Mouse (Mus musculus): ENCODE measurements around the gene Fam170b. TPM values are rescaled to one million over a fixed set of nuclear protein-coding genes. Genes with fewer than 3 reads are reported as not detected.

The Fam170b gene
- polyA plus RNA-seq, 1 experiment from 2014 or later = not detected

DNA sequence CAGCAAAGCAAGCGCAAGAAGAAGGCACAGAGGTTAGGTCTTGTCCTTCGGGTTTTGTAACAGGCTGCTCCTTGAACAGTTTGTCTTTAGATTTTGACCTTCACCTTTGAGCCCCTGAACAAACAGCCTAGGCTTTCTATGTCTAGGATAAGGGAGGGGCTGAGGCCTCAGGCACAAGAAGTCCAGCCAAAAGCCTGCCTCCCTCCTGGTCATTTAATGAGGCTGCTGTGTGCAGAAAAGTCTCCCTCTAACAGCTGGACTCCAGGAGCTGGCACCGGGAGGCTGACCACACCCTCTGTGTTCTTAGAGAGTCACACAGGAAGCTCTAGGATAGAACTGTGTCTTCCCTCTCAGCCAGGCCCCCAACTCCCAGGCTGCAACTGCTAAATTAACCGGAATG, 6.6 kb upstream of the Fam170b start:
- no peak for DNase-seq (ENCODE audit: low spot score)

GRCm38 (mm10) chr14:32827994-32828650, 5.6 kb upstream of the Fam170b start:
- DNase-seq (ENCODE audit: low spot score) = no peak

GRCm38 (mm10) chr14:32835181-32835580, 1.4 kb downstream of the Fam170b start:
- no peak for DNase-seq (ENCODE audit: low spot score)

DNA sequence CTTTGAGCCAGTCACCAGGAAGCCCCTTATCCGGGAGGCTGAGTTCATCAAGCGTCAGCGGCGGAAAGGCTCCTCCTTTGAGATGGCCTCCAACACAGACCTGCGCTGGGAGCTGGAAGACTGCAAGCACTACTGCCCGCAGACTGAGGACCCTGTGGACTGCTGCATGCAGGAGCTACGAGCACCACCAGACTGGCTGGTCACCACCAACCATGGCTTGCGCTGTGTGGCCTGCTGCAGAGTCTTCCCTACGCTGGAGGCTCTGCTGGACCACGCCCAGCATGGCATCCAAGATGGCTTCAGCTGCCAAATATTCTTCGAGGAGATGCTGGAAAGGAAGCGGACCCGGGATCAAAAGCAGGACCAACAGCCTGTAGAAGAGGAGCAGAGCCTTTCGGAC, 1.8 kb downstream of the Fam170b start:
- DNase-seq (ENCODE audit: low spot score) = no peak

- DNase-seq (ENCODE audit: low spot score) = no peak
Observed at GRCm38 (mm10) chr14:32836191-32836590, 2.4 kb downstream of the Fam170b start.

DNA sequence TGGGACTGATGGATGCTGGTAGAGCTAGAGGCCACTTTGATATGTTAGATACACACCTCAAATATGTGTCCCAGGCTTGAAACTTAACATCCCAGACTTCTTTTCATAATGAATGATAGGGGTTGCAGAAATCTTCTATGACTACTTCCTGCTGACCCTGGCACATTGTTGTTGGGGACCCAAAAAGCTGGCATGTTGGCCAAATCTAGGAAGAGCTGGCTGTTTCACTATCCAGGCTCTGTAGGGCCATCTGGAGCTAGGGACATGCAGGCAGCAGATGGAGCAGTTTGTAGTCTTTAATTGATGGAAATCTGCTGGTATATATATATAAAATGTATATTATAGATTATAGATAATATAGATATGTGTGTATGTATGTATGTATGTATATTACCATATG, 8.3 kb downstream of the Fam170b start:
- DNase-seq (ENCODE audit: low spot score) = no peak

- no peak for DNase-seq (ENCODE audit: low spot score)
Observed at GRCm38 (mm10) chr14:32854059-32854458, 20.3 kb downstream of the Fam170b start.

GRCm38 (mm10) chr14:32856246-32856645, 22.5 kb downstream of the Fam170b start:
- DNase-seq (ENCODE audit: low spot score) = no peak

DNA sequence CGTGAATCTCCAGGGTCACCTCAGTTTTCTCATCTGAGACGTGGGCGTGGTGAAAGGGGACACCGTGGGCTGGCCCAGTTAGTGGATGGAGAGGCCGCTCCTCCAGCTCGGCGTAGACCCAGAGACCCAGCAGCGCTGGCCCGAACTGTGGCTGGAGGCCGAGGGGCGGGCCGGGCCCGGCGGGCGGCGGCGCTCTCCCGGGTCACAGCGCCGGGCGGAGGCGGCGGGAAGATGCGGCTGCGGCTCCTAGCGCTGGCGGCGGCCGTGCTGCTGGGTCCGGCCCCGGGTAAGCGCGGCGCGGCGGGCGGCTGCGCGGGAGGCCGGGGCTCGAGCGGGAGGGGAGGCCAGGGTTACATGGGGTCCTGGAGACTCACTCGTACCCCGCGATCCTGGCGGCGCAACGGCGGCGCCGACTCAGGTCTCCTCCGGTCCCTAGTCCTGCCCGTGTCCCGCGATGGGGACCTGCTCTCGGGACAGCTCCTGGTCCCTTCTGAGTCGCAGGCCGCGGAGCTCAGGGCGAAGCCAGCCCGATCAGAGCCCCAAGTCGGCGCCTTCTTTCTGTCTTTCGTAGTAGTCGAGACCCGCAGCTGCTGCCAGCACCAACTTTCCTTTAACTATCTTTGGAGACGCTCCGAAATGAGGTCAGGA, 23.0 kb downstream of the Fam170b start, which contains the start of gene Vstm4:
Vstm4 (plus strand) TSS at position 76 of the 648 bp plus-strand sequence.
- DNase-seq (ENCODE audit: low spot score) = no peak

GRCm38 (mm10) chr14:32858361-32858760, 24.6 kb downstream of the Fam170b start:
- no peak for DNase-seq (ENCODE audit: low spot score)

- DNase-seq (ENCODE audit: low spot score) = no peak
Observed at GRCm38 (mm10) chr14:32858941-32859510, 25.3 kb downstream of the Fam170b start.

- DNase-seq (ENCODE audit: low spot score) = no peak
Observed at GRCm38 (mm10) chr14:32859831-32860569, 26.2 kb downstream of the Fam170b start.

- DNase-seq (ENCODE audit: low spot score) = no peak
Observed at GRCm38 (mm10) chr14:32861149-32861581, 27.4 kb downstream of the Fam170b start.

DNA sequence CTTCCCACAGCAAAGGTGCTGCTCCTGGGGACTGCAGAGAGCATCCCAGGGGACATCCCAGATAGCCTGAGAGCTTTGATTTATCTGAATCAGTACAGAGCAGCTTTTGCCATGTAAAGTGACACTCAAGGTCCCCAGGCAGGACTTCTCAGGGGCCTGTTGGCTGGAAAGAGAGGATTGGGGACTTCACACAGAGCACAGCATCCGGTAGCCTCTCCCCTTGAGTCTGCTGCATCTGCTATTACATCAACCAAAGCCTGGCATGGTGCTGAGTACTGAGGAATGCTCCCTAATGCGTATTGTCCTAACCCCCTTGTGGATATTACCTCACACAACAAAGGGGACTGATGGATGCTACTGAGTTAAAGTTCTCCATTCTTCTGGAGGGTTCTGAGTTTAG, 27.9 kb downstream of the Fam170b start:
- no peak for DNase-seq (ENCODE audit: low spot score)

- no peak for DNase-seq (ENCODE audit: low spot score)
Observed at GRCm38 (mm10) chr14:32865331-32865730, 31.6 kb downstream of the Fam170b start.

DNA sequence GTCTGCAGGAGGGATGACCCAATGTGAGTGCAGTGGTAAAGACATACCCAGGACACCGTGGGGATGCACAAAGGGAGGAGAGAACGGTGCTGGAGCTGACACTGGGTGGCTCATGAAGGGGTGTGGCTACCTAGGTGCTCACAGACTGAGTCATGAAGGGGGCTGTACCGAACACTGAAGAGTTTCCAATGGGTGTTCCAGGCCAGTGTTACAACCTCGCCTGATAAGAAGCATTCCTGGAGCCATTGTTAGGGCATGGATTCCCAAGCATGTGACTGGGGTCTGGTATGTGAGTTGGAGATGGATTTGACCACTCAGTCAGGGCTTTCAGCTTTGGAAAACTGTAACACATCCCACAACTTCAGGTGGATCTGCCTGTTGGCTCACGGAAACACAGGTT, 38.2 kb downstream of the Fam170b start:
- DNase-seq (ENCODE audit: low spot score) = no peak

- DNase-seq (ENCODE audit: low spot score) = no peak
Observed at GRCm38 (mm10) chr14:32877549-32877948, 43.8 kb downstream of the Fam170b start.

DNA sequence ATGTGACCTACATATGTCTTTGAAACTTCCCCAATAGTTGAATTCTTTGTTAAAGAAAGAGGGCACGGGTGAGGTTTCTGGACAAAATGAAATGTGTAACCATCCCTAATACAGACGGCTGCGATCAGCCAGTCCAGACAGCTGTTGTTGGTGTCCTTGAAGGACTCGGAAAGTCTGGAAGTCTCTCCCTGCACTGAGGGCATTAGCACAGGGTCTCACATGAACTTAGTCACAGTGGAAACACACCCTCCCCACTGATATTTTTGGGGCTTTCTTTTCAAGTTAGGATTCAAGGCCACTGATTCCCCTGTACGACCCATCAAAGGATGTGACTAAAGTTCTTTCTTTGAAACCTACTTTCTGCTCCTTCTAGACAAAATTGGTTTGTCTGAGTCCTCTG, 46.6 kb downstream of the Fam170b start:
- no peak for DNase-seq (ENCODE audit: low spot score)

DNA sequence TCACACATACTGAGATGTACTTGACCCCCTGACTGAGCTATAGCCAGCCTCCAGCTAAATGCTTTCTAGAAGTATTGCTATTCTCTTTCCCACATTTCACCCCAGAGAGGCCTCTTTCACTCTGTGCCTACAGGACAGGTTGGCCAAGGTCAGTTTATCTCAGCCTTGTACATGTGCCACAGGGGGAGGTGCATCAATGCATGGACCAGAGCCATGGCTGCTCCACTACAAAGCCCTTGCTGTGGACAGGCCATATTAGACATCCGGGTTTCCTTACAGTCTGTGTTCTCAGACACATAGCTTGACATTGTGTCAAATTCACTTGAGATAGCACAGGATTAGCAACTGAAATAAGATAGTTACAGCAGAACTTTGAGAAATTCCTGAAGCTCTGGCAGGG, 47.9 kb downstream of the Fam170b start:
- DNase-seq (ENCODE audit: low spot score) = no peak

Measured in thymus, postnatal 0 days (tissue).